Mouse (Mus musculus) brain, embryonic 14.5 days (tissue): ENCODE measurements around the gene Morn3. TPM values are rescaled to one million over a fixed set of nuclear protein-coding genes. Genes with fewer than 3 reads are reported as not detected.
"Not testable (repeated sequence)": the region's sequence is repeated elsewhere in the genome, so short reads cannot be mapped to it uniquely, and the experiment has no call there.

Experiments
- DNase-seq: peaks from one replicate; pipeline ENCODE4 v3.0.0-alpha.2; 2011; ENCODE audit warnings: low read depth
- CTCF ChIP-seq: fragments of 200-500 bp; IDR thresholded peaks from 2 replicates; pipeline ENCODE4 v1.5.1; 2012; ENCODE audit warnings: inconsistent platforms, mild to moderate bottlenecking, moderate library complexity, borderline replicate concordance; ENCODE audit not compliant: insufficient read depth, insufficient read length; ENCODE audit errors: extremely low read depth
- POLR2A ChIP-seq: fragments of 200-500 bp; IDR thresholded peaks from 2 replicates; pipeline ENCODE4 v1.6.1; 2012; ENCODE audit warnings: mild to moderate bottlenecking, inconsistent platforms, borderline replicate concordance; ENCODE audit not compliant: poor library complexity, insufficient read depth, insufficient read length, severe bottlenecking; ENCODE audit errors: extremely low read depth
- polyA plus RNA-seq: library from polyadenylated mRNA; depleted of rRNA; stranded (reverse); fragments of >200 nt; gene quantifications from 2 replicates; pipeline ENCODE4 v1.2.3, GENCODE M21; 2012

Morn3 gene
- polyA plus RNA-seq, 1 experiment, result 0.59 TPM

- peak; percentile 68 for DNase-seq
- TF ChIP-seq CTCF (no peak), POLR2A (no peak)
Measured at GRCm38 (mm10) chr5:123076419-123077281, 29.8 kb upstream of the Morn3 start.

- DNase-seq, result peak; percentile 96
- TF ChIP-seq POLR2A (peak; percentile 60), CTCF (no peak)
Measured at GRCm38 (mm10) chr5:123075576-123076418, 29.0 kb upstream of the Morn3 start.

GRCm38 (mm10) chr5:123068714-123069113 is 21.9 kb upstream of the Morn3 start:
- no peak for TF ChIP-seq CTCF
- TF ChIP-seq POLR2A, result no peak
- no peak for DNase-seq

- TF ChIP-seq CTCF, result no peak
- no peak for TF ChIP-seq POLR2A
- no peak for DNase-seq
Measured at GRCm38 (mm10) chr5:123068115-123068514, 21.3 kb upstream of the Morn3 start, which contains the start of gene Tmem120b. Gene Tmem120b (plus strand): TSS chr5:123068415.

- peak; percentile 54 for DNase-seq
- no peak for TF ChIP-seq POLR2A
- TF ChIP-seq CTCF, result peak; percentile 18; the same call in 1 of the 2 replicates
Measured at GRCm38 (mm10) chr5:123067395-123067995, 20.7 kb upstream of the Morn3 start.

GRCm38 (mm10) chr5:123064207-123064606 is 17.4 kb upstream of the Morn3 start:
- DNase-seq, result peak; percentile 95
- TF ChIP-seq POLR2A, result no peak
- peak; percentile 23; the same call in 1 of the 2 replicates for TF ChIP-seq CTCF

GRCm38 (mm10) chr5:123063141-123063540 is 16.3 kb upstream of the Morn3 start:
- DNase-seq, result no peak
- TF ChIP-seq POLR2A (no peak), CTCF (no peak)

- DNase-seq, result not testable (repeated sequence)
Measured at GRCm38 (mm10) chr5:123061402-123061749, 14.6 kb upstream of the Morn3 start.

- no peak for DNase-seq
- no peak for TF ChIP-seq CTCF
- TF ChIP-seq POLR2A, result no peak
Measured at GRCm38 (mm10) chr5:123060706-123061401, 14.0 kb upstream of the Morn3 start.

- DNase-seq, result peak; percentile 60
- TF ChIP-seq POLR2A, result no peak
- peak; percentile 45; the same call in 1 of the 2 replicates for TF ChIP-seq CTCF
Measured at GRCm38 (mm10) chr5:123059757-123060520, 13.1 kb upstream of the Morn3 start.
